Mouse (Mus musculus): ENCODE measurements around the gene Map3k5. TPM values are rescaled to one million over a fixed set of nuclear protein-coding genes. Genes with fewer than 3 reads are reported as not detected.

Gene Map3k5
- polyA plus RNA-seq, 1 experiment = not detected

DNA sequence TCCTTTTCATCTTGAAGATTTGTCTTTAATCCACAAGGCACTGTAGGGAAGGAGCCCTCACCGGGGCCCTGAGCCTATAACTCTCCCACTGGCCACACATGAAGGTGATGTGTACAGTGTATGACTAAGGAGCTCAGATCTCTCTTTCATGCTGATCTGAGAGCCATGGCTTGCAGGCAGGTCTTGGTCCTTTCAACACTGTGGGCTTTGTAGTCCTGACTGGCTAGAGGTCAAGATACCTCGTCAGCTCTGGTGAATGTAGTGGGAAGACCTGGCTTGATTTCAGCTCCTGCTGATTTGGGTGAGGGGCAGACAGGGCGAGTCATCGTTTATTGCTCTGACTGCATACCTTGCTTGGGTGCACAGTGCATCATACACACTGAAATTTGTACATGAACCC lies 171.3 kb downstream of the Map3k5 start:
- TF ChIP-seq POLR2A (IDR thresholded peaks at IDR 0.05; ENCODE audit: insufficient read depth, low read depth, low read length) (no peak), CTCF (IDR thresholded peaks at IDR 0.05; ENCODE audit: insufficient read depth, low read depth, low read length) (no peak)
- H3K4me3 ChIP-seq (ENCODE audit: insufficient read depth, low read depth, low read length) = no peak overlapping the region

GRCm38 (mm10) chr10:20107031-20107430 lies 172.8 kb downstream of the Map3k5 start:
- peaks cover 8% of the 10 kb centered on the region for H3K4me1 ChIP-seq (ENCODE audit: control insufficient read depth, insufficient read depth, low read length)
- TF ChIP-seq POLR2A (IDR thresholded peaks at IDR 0.05; ENCODE audit: insufficient read depth, low read depth, low read length) (no peak), CTCF (IDR thresholded peaks at IDR 0.05; ENCODE audit: insufficient read depth, low read depth, low read length) (no peak)
- H3K27ac ChIP-seq (ENCODE audit: insufficient read depth, low read depth, low read length) = no peak overlapping the region
- no peak overlapping the region for H3K4me3 ChIP-seq (ENCODE audit: insufficient read depth, low read depth, low read length)
- WGBS = 97% methylated on average over 14 of the region's 14 CpGs

More for the DNA sequence above, 171.3 kb downstream of the Map3k5 start:
- Histone ChIP-seq H3K4me1 (ENCODE audit: control insufficient read depth, insufficient read depth, low read length) (peaks cover 8% of the 10 kb centered on the region), H3K27ac (ENCODE audit: insufficient read depth, low read depth, low read length) (no peak overlapping the region)
- WGBS = 84% methylated on average over 4 of the region's 4 CpGs

GRCm38 (mm10) chr10:20111508-20111907 lies 177.2 kb downstream of the Map3k5 start:
- no peak overlapping the region for H3K4me3 ChIP-seq (ENCODE audit: insufficient read depth, low read depth, low read length)
- no peaks in the 10 kb centered on the region; the same call in 1 of the 2 replicates for H3K4me1 ChIP-seq (ENCODE audit: control insufficient read depth, insufficient read depth, low read length)
- H3K27ac ChIP-seq (ENCODE audit: insufficient read depth, low read depth, low read length) = no peak overlapping the region
- TF ChIP-seq POLR2A (IDR thresholded peaks at IDR 0.05; ENCODE audit: insufficient read depth, low read depth, low read length) = no peak
- TF ChIP-seq CTCF (IDR thresholded peaks at IDR 0.05; ENCODE audit: insufficient read depth, low read depth, low read length) = no peak
- WGBS = 94% methylated on average over 5 of the region's 5 CpGs

DNA sequence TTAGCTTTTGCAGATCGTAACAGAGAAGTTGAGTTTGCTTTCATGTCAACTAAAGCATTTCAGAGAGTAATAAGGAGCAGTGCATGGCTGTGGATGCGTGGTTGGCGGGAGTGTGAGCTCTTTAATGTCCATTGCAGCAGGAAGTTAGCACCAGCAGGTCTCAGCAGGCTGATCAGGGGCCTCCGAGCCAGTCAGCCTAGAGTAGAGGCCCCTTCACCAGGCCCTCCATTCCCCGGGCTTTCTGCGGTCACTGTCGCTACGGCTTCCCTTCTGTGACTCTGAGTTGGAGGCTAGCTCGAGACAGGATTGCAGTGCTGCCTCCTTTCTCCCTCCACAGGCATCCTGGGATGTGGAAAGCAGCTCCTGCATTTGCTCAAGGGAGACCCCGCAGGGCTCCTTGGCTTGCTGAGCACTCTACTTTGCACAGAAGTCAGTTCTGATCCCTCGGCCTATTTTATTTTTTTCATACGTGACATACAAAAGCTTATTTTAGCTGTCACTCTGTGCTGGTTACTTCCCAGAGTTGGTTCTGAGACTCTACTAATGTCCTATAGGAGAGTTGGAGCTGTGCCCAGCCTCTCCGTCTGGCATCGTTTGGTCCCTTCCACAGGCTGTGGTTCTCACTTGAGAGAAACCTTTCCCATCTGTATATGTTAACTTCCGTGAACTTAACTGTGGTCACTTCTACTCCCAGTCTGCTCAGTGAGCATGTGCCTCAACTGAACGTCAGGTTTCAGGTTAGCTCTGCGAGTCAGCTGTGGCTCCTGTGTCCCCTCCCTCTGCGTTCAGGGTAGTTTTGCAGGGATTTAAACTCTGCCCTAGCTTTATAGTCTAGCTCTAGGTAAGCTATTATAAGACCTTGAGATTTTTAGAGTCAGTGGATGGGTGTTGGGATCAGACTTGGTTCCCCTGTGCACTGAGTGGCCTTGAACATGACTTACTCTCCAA lies 178.0 kb downstream of the Map3k5 start:
- Histone ChIP-seq H3K4me1 (ENCODE audit: control insufficient read depth, insufficient read depth, low read length) (no peaks in the 10 kb centered on the region; the same call in 1 of the 2 replicates), H3K4me3 (ENCODE audit: insufficient read depth, low read depth, low read length) (no peak overlapping the region), H3K27ac (ENCODE audit: insufficient read depth, low read depth, low read length) (no peak overlapping the region)
- 90% methylated on average over 18 of the region's 18 CpGs for WGBS
- TF ChIP-seq CTCF (IDR thresholded peaks at IDR 0.05; ENCODE audit: insufficient read depth, low read depth, low read length) (no peak), POLR2A (IDR thresholded peaks at IDR 0.05; ENCODE audit: insufficient read depth, low read depth, low read length) (no peak)

GRCm38 (mm10) chr10:20119504-20120425 lies 185.5 kb downstream of the Map3k5 start:
- WGBS = 88% methylated on average over 15 of the region's 15 CpGs
- H3K4me3 ChIP-seq (ENCODE audit: insufficient read depth, low read depth, low read length) = no peak overlapping the region
- peaks cover 2% of the 10 kb centered on the region; the same call in 1 of the 2 replicates for H3K4me1 ChIP-seq (ENCODE audit: control insufficient read depth, insufficient read depth, low read length)
- no peak for TF ChIP-seq CTCF (IDR thresholded peaks at IDR 0.05; ENCODE audit: insufficient read depth, low read depth, low read length)
- no peak overlapping the region for H3K27ac ChIP-seq (ENCODE audit: insufficient read depth, low read depth, low read length)

- Histone ChIP-seq H3K27ac (ENCODE audit: insufficient read depth, low read depth, low read length) (no peak overlapping the region), H3K4me1 (ENCODE audit: control insufficient read depth, insufficient read depth, low read length) (peaks cover 2% of the 10 kb centered on the region; the same call in 1 of the 2 replicates), H3K4me3 (ENCODE audit: insufficient read depth, low read depth, low read length) (no peak overlapping the region)
- WGBS = 93% methylated on average over 4 of the region's 4 CpGs
- TF ChIP-seq CTCF (IDR thresholded peaks at IDR 0.05; ENCODE audit: insufficient read depth, low read depth, low read length) = no peak
- TF ChIP-seq POLR2A (IDR thresholded peaks at IDR 0.05; ENCODE audit: insufficient read depth, low read depth, low read length) = no peak
Observed at GRCm38 (mm10) chr10:20121981-20122380, 187.7 kb downstream of the Map3k5 start.

DNA sequence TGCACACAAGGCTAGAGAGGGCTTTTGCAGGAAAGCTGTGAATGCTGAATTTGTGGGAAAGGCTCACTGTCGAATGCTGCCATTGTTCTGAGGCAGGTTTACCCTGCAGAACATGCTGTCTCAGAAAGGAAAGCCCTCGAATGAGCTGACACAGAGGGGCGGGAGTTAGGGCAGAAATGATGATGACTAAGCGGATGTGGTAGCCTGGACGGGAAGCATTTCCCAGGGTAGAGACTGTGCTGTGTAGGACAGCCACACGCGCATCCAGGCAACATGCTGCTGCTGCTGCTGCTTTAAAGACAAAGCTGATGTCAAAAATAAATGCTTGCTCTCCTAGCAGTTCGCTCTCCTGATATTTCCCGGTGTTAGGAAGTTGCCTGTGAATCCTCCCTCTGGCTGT lies 189.1 kb downstream of the Map3k5 start:
- Histone ChIP-seq H3K4me1 (ENCODE audit: control insufficient read depth, insufficient read depth, low read length) (peaks cover 2% of the 10 kb centered on the region), H3K4me3 (ENCODE audit: insufficient read depth, low read depth, low read length) (no peak overlapping the region), H3K27ac (ENCODE audit: insufficient read depth, low read depth, low read length) (no peak overlapping the region)
- TF ChIP-seq POLR2A (IDR thresholded peaks at IDR 0.05; ENCODE audit: insufficient read depth, low read depth, low read length) = no peak
- TF ChIP-seq CTCF (IDR thresholded peaks at IDR 0.05; ENCODE audit: insufficient read depth, low read depth, low read length) = no peak
- WGBS = 32% methylated on average over 9 of the region's 9 CpGs

- no peak overlapping the region for H3K4me3 ChIP-seq (ENCODE audit: insufficient read depth, low read depth, low read length)
- H3K4me1 ChIP-seq (ENCODE audit: control insufficient read depth, insufficient read depth, low read length) = peaks cover 2% of the 10 kb centered on the region
- WGBS = 89% methylated on average over 12 of the region's 12 CpGs
- TF ChIP-seq POLR2A (IDR thresholded peaks at IDR 0.05; ENCODE audit: insufficient read depth, low read depth, low read length) (no peak), CTCF (IDR thresholded peaks at IDR 0.05; ENCODE audit: insufficient read depth, low read depth, low read length) (no peak)
- no peak overlapping the region for H3K27ac ChIP-seq (ENCODE audit: insufficient read depth, low read depth, low read length)
Observed at GRCm38 (mm10) chr10:20124576-20124975, 190.3 kb downstream of the Map3k5 start.

All from olfactory bulb, adult 2 months (tissue).